Mouse (Mus musculus): ENCODE measurements around the gene Olfr559.

The Olfr559 gene

DNA sequence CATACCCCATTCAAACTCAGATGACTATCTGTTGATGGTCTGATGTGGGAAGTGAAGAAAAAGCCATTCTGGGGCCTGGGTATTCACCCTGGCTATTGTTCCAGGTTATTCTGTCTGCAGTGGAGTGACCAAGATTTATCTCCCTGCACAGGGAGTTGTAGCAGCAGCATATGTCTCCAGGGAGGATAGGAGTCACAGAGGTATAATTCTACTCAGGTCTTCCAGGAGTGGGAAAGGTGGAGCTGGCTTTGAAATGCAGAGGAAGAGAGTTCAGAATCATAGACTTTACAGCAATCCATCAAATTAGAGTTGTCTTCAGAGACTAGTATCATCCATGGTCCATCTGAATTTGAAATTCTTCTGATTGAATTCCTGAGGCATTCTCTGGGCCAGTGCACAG is at the start of gene Olfr559:
Gene Olfr559 (minus strand): TSS at position 101 of the 400 bp plus-strand sequence.
- DNase-seq, result no peak

DNA sequence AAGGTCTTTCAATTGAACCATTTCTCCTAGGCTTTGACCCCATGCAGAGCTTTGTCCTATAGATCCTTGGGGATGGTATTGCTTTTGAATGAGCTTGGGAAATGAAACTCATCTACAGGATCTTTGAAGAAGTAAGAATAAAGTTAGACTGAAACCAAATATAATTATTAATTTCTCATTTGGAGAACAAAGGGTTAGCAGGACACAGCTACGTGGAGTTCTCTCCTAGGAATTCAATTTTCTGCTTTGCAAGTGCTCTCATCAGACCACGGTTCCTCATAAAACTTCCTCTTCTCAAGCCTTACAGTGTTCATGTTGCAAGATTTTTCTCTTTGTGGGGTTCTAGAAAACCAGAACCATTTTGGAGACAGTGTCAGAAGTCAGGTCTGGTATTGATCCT is 43.6 kb upstream of the Olfr559 start, which contains the start of gene Olfr561:
Gene Olfr561 (plus strand): TSS at position 301 of the 400 bp plus-strand sequence.
- DNase-seq, result no peak

- no peak for DNase-seq
These were observed 32.0 kb upstream of the Olfr559 start, which contains the start of the genes Olfr560 and Olfr78 for GRCm38 (mm10) chr7:102759266-102759665. Olfr560 (minus strand) TSS chr7:102759366. Olfr78 (minus strand) TSS chr7:102759471.

DNA sequence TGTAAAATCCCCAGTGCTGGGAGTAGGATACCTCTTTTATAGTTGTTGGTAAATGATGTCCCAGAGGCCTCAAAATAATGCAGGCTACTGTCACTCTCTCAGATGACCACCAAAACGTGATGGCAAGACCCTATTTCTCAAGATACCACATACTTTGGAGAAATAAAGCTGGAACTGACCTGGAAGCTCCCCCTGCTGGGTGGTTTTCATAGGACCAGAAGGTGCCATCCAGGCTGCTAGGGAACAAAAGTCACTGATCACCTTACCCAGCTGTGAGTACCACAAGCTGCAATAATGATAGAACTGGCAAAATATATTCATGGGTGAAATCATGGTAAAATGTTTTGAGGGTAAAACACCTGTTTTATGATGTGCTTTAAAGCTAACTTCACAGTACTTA is 24.8 kb upstream of the Olfr559 start:
- no peak for DNase-seq

GRCm38 (mm10) chr7:102737705-102738104 is 10.4 kb upstream of the Olfr559 start:
- DNase-seq, result no peak

DNA sequence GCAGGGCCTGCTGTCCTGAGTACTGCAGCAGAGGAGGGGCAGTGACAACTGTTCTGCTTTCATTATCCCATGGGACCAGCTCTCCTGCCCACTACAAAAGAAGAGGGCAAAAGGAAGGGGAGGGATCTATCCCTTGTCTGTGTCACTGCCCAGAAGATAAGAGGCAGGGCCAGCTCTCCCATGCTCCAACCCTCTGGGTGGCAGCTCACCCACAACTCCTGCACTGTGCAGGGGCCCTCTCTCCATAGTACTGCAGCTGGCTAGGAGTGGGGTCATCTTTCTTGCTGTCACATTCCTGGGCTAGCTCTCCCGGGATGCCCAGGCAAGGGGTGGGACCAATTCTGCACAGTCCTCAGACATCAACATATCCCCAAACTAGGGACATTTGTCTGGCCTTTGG is 6.5 kb upstream of the Olfr559 start:
- DNase-seq, result no peak

DNA sequence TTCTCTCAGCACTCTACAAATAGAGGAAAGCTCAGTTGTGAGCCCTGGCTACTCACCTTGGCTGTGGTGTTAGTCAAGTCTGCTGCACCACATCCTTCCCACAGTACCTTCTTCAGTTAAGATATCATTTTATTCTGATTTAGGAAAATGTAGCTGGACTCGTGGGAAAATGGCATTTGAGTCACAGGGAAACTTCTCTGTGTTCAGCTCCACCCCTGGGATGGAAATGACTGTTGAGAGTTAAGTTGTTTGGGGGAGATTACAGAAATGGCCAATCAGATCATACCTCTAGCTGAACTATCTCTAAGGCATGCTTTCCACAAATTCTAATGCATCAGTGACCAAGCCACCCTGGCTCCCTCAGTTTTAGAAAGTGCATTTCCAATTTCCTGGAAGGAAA is 8.3 kb downstream of the Olfr559 start, which contains the start of gene Olfr33:
Gene Olfr33 (minus strand): TSS at position 101 of the 400 bp plus-strand sequence.
- DNase-seq, result no peak

DNA sequence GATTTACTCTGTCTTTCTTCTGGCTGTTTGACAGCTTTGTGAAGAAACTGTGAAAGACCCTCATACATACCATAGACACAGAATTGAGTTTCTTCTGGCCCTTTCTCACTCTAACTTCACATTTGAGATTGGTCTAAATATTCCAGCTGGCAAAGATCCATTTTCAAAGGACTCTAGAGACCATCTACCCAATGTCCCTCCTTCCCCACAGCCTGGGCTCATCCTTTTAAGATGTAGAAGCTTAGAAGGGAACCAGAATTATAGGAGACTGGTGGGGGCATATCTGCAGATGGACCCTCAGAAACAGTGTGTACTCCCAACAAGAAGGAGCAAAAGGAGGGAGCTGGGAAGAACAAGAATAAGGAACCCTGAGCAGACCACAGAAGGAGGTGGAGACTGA is 25.4 kb downstream of the Olfr559 start, which contains the start of gene Olfr558:
Gene Olfr558 (plus strand): TSS at position 301 of the 400 bp plus-strand sequence.
- DNase-seq, result no peak

- DNase-seq, result no peak
These were observed 28.8 kb downstream of the Olfr559 start for GRCm38 (mm10) chr7:102698461-102698860.

- DNase-seq, result no peak
These were observed 31.7 kb downstream of the Olfr559 start, which contains the start of gene Olfr557 for GRCm38 (mm10) chr7:102695358-102696125. Olfr557 (plus strand) TSS chr7:102695910.

DNA sequence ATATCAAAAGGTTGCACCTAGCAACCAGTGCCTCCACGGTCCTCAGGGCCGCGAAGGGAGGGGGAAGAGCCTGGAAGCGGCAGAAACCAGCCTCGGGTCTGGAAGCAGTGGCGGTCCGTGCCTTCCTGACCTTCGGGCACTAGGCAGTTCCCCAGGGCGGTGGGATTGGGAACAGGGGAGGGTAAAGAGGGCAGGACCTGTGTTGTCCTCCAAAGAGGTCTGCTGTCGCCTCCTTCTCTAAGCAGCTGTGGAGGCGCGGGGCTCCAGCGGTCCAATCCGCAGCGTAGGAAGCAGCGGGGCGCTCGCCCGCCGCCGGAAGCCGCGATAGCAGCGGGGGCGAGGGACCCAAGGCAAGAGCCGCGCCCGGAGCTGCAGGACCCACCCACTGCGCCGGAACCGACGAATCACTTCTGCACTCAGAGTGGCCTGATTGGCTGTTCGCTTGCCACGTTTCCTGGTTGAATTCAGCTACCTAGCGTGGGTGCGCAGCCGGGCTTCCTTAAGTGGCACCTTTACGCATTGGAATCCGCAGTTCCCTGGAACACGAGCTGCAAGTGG is 40.3 kb downstream of the Olfr559 start, which contains the start of gene Trim68:
Gene Trim68 (minus strand): TSS at position 384 of the 558 bp plus-strand sequence.
- DNase-seq, result peak; percentile 86

GRCm38 (mm10) chr7:102681916-102682315 is 45.4 kb downstream of the Olfr559 start:
- DNase-seq, result no peak

GRCm38 (mm10) chr7:102676225-102676624 is 51.1 kb downstream of the Olfr559 start:
- no peak for DNase-seq

Data from kidney, adult 18-20 months (tissue).